Mouse (Mus musculus) G1E (cell line): ENCODE measurements at regions not wholly inside any gene's neighbourhood (a gene's known extent, or its start where the extent isn't known, plus 50 kb on each side); places are given as distances from the start of the nearest gene placed in this dataset.

Experiments used
- CTCF ChIP-seq: IDR thresholded peaks from 2 replicates; pipeline ENCODE4 v1.5.1; 2012; ENCODE audit warnings: low read depth, low read length, inconsistent platforms, mixed read lengths
- GATA1 ChIP-seq: IDR thresholded peaks from 2 replicates; pipeline ENCODE4 v1.6.1; 2012; ENCODE audit warnings: borderline replicate concordance, low read length, inconsistent platforms, mixed read lengths
- POLR2AphosphoS5 ChIP-seq: IDR thresholded peaks from 2 replicates; pipeline ENCODE4 v1.6.1; 2012; ENCODE audit warnings: low read depth, low read length, inconsistent platforms; ENCODE audit not compliant: insufficient replicate concordance
- TAL1 ChIP-seq: conservative IDR thresholded peaks from 2 replicates; pipeline ENCODE4 v1.6.1; 2012; ENCODE audit warnings: low read depth, low read length, inconsistent platforms, mixed read lengths

DNA sequence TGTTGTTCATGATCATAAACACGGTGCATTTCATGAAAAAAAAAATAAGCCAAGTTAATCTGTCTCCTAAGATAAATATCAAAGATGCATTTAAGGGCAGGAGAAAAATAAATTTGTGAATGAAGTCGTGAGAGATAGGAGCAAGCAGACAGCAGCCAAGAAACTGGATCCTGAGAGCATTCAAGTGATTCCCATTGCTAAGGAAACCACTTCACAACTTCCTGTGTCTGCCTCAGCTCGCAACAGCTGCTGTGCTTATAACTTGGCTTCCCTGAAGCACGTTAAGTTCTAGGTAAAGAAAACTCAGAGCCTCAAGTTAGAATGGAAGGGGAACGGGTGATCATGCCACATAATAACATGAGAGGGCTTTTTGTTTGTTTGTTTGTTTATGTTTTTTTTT is 89.3 kb upstream of the Rgs17 start:
- TF ChIP-seq CTCF (no peak), GATA1 (no peak), POLR2AphosphoS5 (no peak), TAL1 (no peak)
